Mouse (Mus musculus): Measurements from ENCODE around the gene Rybp. TPM values are rescaled to one million over a fixed set of nuclear protein-coding genes. Genes with fewer than 3 reads are reported as not detected.

Gene Rybp
- total RNA-seq, 2 experiments from 2014 or later: 55.7 to 59.7 TPM

DNA sequence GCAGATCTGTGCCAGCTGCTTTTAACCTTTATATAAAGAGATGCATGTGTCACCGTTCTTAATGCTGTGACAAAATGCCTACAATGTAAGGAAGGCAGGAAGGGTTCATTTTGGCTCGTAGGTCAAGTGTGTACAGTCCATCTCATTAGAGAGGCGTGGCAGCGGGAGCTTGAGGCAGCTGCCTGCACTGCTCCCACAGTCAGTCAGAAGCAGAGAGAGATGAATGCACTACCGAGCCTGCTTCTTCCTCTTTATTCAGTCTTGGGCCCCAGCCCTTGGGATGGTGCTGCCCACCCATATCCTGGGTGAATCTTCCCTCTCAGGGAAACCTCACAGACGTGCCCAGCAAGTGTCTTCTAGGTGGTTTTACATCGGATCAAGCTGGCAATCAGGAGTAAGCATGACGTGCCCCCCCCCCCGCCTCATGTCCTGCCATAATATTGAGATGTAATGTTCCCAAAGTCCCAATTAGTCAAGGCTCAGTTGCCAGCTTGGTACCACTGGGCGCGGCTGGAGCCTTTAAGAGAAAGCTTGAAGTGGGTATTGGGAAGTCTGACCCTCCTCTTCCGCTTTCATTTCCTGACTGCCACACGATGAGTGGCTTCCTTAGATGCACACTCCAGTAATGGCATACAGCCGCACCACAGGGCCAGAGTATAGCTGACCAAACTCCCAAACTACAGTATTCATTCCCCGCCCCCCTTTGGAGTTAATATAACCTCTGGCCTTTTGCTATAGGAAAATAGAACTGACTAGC is 96.3 kb downstream of the Rybp start:
- DNase-seq (ENCODE audit: low spot score in 2 of 2): no peak

DNA sequence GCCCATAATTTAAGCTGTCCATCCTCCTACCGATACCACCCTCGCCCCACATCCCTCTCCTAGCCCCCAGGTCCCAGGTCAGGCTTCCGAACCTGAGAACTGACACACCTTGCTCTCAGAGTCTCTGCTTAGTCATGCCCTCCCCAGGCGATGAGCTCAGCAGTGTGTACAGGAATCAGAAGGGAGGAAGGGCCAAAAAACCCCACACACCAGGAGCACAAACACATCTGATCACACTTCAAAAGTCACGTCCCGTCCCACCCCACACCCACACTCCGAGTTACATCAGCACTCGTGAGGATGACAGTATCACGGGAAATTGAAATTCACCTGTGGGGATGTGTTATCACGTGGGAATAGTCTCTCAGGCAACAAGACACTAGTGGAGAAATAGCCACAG is 97.0 kb downstream of the Rybp start:
- DNase-seq (ENCODE audit: low spot score in 2 of 2): no peak

DNA sequence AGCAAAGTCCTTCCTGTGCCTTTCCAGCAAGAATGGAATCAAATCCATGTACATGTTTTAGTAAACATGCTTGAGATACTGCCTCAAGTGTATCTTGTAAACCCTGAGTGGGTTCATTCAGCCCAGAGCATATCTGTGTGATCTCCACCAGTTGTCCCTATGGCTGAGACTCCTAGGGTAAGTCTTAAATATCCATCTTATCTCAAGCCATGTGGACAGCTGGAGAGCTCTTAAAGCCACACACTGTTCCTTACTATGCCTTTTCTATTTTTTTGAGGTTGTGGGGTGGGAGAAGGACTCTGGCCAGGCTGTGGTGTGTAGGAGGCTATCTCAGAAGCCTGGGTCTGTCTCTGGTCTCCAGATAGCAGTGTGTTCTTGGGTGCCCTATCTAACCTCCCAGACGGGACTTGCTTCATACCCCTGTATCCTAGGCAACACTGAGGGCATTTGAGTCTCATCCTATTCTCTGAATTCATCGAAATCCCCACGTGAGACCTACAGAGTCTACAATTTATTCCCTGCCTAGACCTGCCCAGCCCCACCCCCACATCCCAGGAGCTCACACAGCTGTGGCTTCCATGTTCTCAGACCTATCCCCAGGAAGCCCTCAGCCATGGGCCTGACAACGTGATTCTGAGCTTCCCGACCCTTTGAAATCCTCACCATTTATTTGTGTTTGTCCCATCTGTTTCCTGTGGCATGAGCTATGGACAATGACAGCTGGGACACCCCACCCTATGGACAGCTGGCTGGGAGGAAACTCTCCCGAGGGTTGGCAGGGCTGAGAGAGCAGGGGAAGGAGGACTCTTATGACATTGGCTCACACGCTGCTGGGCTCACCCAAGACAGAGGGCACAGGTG is 98.2 kb downstream of the Rybp start:
- DNase-seq (ENCODE audit: low spot score in 2 of 2): no peak

DNA sequence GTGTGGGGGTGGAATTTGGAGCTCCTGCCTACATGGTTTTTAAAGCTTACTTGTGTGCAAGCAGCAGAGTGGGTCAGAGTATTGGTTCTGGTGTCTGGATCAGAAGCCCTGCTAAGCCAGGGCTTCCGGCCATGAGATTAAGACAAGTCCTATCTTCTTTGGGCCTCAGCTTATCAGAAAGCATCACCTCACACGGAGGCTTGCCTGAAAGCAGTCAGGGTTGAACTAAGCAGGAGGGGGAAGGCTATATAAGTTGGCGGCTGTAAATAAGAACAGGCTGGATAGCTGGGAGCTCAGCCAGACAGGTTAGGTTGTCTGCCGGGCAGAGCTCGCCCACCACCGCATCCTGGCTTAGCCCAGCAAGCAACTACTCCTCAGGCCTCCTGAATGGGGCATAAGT is 99.5 kb downstream of the Rybp start:
- DNase-seq (ENCODE audit: low spot score in 2 of 2): no peak

DNA sequence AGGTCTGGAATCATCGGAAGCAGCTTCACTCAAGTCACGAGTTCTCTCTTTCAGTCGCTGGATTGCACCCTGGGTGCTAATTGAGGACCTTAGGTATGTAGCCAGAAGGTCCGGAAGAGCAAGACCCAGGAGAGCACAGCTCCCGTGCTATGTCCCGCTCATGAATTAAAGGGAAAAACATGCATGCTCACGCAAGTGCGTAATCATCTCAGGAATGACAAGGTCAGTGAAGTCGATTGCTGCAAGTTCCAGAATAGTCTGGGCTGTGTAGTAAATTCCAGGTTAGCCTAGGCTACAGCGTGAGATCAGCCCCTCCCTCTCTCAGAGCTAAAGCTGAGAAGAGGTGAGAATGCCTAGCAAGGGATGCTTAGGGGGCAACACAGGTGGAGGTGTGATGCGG is 100.5 kb downstream of the Rybp start:
- DNase-seq (ENCODE audit: low spot score in 2 of 2): no peak

DNA sequence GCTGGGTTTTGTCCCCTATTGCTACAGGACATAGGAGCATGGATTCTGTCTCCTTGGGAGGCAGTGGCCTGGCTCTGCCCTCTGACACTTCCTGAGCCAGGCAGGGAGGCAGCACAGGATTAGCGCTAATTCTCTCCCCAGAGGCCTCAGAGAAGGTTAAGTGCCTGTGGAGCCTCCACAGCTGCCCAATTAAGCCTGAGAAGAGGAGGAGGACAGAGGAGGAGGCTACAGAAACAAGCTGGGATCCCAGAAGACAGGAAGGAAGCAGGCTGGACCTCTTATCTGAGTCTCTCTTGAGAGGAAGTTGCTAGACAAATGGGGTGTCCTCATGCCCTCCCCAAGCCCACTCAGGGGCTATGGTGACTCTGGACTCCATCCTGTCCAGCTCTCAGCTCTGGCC is 101.8 kb downstream of the Rybp start:
- no peak for DNase-seq (ENCODE audit: low spot score in 2 of 2)

DNA sequence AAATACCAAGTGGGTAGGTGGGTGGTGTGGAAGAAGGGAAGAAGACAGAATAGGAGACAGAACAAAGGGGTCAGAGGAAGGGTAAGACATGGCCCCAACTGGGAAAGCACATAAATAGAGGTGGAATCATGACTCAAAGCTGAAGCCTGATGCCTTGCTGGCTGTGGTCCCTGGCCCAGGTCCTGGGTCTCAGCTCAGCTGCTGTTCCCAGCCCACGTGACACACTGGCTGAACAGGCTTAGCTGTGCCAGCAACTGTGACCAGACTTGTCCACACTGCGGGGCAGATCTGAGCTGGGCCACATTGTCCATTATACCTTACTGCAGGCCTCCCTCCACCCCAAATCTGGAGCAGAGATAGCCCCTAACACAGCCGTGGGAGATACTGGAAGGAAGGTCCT is 103.9 kb downstream of the Rybp start:
- no peak for DNase-seq (ENCODE audit: low spot score in 2 of 2)

DNA sequence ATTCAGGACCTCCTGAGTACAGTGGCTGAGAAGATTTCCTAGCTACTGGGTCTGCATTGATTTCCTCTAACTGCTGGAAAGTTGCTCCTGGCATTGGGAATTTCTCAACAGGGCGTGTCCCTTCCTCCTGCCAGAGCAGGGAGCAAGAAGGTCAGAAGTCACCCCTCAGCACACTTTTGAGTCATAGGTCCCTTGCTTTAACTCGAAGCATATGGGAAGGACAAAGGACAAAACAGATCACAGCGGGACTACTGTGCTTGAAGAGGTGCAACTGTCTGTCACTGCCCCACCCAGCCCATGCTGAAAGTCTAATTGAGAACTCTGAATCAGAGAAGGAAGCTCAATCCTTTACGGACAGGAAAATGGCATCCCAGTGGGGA is 106.4 kb downstream of the Rybp start:
- DNase-seq (ENCODE audit: low spot score in 2 of 2): no peak

DNA sequence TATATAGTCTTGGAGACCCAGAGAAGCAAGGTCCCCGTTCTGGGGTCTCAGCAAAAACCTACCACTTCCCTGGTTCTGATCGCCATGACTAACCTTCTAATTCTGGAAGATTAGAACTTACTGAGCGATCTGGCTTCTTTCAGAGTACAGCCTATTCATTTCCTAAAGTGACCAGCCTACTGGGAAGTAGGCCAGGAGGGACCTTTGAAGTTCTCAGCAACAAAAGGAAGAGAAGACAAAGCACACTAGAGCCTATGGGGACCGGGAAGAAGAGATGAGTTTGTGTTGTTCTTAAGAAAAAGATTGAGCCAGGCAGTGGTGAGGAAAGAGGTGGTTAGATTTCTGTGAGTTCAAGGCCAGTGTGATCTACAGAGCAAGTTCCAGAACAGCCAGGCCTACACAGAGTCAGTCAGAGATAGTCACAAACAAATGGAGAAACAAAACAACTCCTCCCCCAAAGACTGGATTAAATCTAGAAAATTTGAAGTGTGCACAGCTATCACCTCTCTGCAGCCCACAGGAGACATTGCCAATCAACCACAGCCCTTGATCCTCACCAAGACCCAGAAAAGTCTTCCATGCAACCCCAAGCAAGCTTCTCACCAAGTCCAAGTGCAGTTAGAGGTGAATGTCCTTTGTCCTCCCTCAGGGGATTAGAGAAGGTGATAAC is 106.9 kb downstream of the Rybp start:
- no peak for DNase-seq (ENCODE audit: low spot score in 2 of 2)

DNA sequence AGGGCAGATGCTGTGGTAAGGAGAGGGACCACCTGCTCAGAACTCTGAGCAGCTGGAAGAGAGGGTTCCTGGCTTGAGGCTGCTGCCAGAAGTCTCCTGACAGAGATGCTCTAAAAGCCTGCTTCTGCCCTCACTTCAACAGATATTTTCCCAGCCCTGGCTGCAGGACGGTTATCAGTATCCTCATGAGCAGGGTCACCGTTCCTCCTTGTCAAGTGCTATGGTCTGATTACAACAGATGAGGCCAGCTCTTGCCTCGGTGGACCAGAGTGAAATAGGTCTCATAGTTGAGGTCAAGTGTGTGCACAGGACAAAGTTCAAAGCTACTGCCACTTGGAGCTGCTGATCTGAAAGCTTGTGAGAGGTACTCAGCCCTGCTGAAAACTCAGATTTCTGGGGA is 108.5 kb downstream of the Rybp start:
- DNase-seq (ENCODE audit: low spot score in 2 of 2): no peak

Measured in layer of hippocampus, postnatal 10 days (tissue).